Comparison of ENCODE assay signal across 18 mouse cellular contexts in the genomic region with DNA sequence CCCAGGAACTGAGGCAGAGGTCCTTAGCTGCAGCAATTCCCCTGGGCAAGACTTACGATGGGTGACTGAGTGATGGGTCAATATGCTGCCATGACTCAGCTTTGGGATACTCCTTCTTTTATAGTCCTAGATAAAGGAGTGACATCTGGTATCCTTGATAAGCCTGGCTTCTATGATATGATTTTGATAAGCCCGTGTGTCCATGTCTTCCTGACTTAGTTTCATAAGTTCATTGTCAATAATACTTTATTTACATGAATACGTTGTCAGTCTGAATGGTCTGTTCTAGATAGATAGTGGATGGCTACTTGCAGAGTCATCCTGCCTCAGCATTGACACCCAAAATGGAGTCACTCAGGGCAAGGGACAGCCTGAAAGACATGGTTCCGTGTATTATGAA. TPM values are rescaled to one million over a fixed set of nuclear protein-coding genes. Genes with fewer than 3 reads are reported as not detected.
DNase-seq lines count a peak whose midpoint lies in the region; ATAC-seq and TF ChIP-seq lines count a peak whose summit lies in the region.
"Had no signal": no experiment of that assay in that cellular context is flagged by ENCODE, and none has a peak within 500 bp of the region (broad histone marks: within the 10 kb centered on the region; RNA-seq: fewer than 3 reads in every experiment).

No protein-coding gene starts in this region.

- H3K4me3 ChIP-seq in forebrain, embryonic 10.5 days, result no peak overlapping the region
- no peak overlapping the region for H3K4me3 ChIP-seq in forebrain, embryonic 16.5 days (replicated peaks; ENCODE audit: low read length)
- H3K4me3 ChIP-seq in G1E (ENCODE audit: low read depth, low read length), result no peak overlapping the region
- H3K4me3 ChIP-seq in liver, embryonic 16.5 days (ENCODE audit: low read depth, low read length), result no peak overlapping the region
- H3K4me3 ChIP-seq in lung, postnatal 0 days (ENCODE audit: low read depth, low read length), result no peak overlapping the region
- H3K4me3 ChIP-seq: heart, embryonic 15.5 days had no signal

- DNase-seq in forebrain, embryonic 10.5 days (ENCODE audit: extremely low spot score, low spot score), result peak; percentile 6
- DNase-seq in G1E (ENCODE audit: low spot score), result no peak
- no peak for DNase-seq in embryo, embryonic 11 days
- DNase-seq in embryo, embryonic 10.5 days (ENCODE audit: low spot score), result no peak
- no peak for DNase-seq in lung, postnatal 0 days (ENCODE audit: low spot score)
- DNase-seq: adrenal gland, postnatal 14 days; cerebellum, adult 2 months; forebrain, postnatal 0 days; lung, postnatal 36 days; thymus, adult 18-20 months had no signal

- TF ChIP-seq CTCF in G1E (IDR thresholded peaks at IDR 0.05; ENCODE audit: low read depth, low read length), result no peak
- TF ChIP-seq CTCF in lung, postnatal 0 days (IDR thresholded peaks at IDR 0.05), result no peak

- H3K36me3 ChIP-seq in forebrain, embryonic 10.5 days (replicated peaks), result no peaks in the 10 kb centered on the region
- no peaks in the 10 kb centered on the region for H3K36me3 ChIP-seq in forebrain, embryonic 16.5 days (ENCODE audit: control insufficient read depth, insufficient read depth)
- H3K36me3 ChIP-seq in G1E (replicated peaks), result no peaks in the 10 kb centered on the region
- no peaks in the 10 kb centered on the region for H3K36me3 ChIP-seq in liver, embryonic 16.5 days (ENCODE audit: control insufficient read depth, insufficient read depth)
- H3K36me3 ChIP-seq in lung, postnatal 0 days (ENCODE audit: insufficient read depth, low read length), result no peaks in the 10 kb centered on the region
- H3K36me3 ChIP-seq: heart, embryonic 15.5 days had no signal

- no peaks in the 10 kb centered on the region for H3K9me3 ChIP-seq in forebrain, embryonic 10.5 days
- no peaks in the 10 kb centered on the region for H3K9me3 ChIP-seq in forebrain, embryonic 16.5 days (ENCODE audit: control insufficient read depth, low read length)
- no peaks in the 10 kb centered on the region for H3K9me3 ChIP-seq in G1E (replicated peaks)
- no peaks in the 10 kb centered on the region for H3K9me3 ChIP-seq in liver, embryonic 16.5 days (replicated peaks; ENCODE audit: control insufficient read depth, low read length)
- H3K9me3 ChIP-seq in lung, postnatal 0 days (ENCODE audit: low read length), result no peaks in the 10 kb centered on the region
- H3K9me3 ChIP-seq: heart, embryonic 15.5 days had no signal

- no peak for ATAC-seq in forebrain, embryonic 16.5 days
- peak; percentile 69 for ATAC-seq in G1E (ENCODE audit: extremely low read depth, insufficient number of reproducible peaks, low FRiP score, poor library complexity, severe bottlenecking)
- ATAC-seq in erythroid progenitor cell, adult 5-6 weeks (replicated peaks; ENCODE audit: low FRiP score, poor library complexity, severe bottlenecking), result peak; percentile 83
- peak; percentile 88 for ATAC-seq in liver, embryonic 16.5 days (ENCODE audit: low read depth)
- ATAC-seq in lung, postnatal 0 days, result no peak
- ATAC-seq: CD4-positive, CD25-positive, alpha-beta regulatory T cell, adult 4 months; forebrain, postnatal 0 days; hindbrain, embryonic 16.5 days; intestine, postnatal 0 days had no signal

- no peak for TF ChIP-seq EP300 in lung, postnatal 0 days (IDR thresholded peaks at IDR 0.05)

- WGBS in forebrain, embryonic 10.5 days, result 91% methylated on average over 4 of the region's 4 CpGs
- WGBS in forebrain, embryonic 16.5 days, result 96% methylated on average over 4 of the region's 4 CpGs
- 37% methylated on average over 4 of the region's 4 CpGs for WGBS in liver, embryonic 16.5 days (ENCODE audit: insufficient replicate concordance)
- 73% methylated on average over 4 of the region's 4 CpGs for WGBS in lung, postnatal 0 days

- no peak overlapping the region for H3K27ac ChIP-seq in forebrain, embryonic 10.5 days
- H3K27ac ChIP-seq in forebrain, embryonic 16.5 days (ENCODE audit: low read length), result no peak overlapping the region
- H3K27ac ChIP-seq in liver, embryonic 16.5 days (ENCODE audit: low read length), result peak overlapping the region; percentile 52
- no peak overlapping the region for H3K27ac ChIP-seq in lung, postnatal 0 days (ENCODE audit: low read length)
- H3K27ac ChIP-seq: heart, embryonic 15.5 days had no signal

- H3K9ac ChIP-seq in forebrain, embryonic 16.5 days (replicated peaks; ENCODE audit: low read depth, low read length), result no peak overlapping the region
- no peak overlapping the region for H3K9ac ChIP-seq in liver, embryonic 16.5 days (ENCODE audit: low read depth, low read length)
- H3K9ac ChIP-seq in lung, postnatal 0 days (replicated peaks; ENCODE audit: low read depth), result no peak overlapping the region
- H3K9ac ChIP-seq: forebrain, postnatal 0 days; heart, embryonic 15.5 days had no signal

- no peaks in the 10 kb centered on the region for H3K27me3 ChIP-seq in forebrain, embryonic 10.5 days (ENCODE audit: poor library complexity, severe bottlenecking)
- H3K27me3 ChIP-seq in forebrain, embryonic 16.5 days (replicated peaks; ENCODE audit: control insufficient read depth, insufficient read depth, low read length), result no peaks in the 10 kb centered on the region
- H3K27me3 ChIP-seq in G1E (ENCODE audit: insufficient read depth, low read length), result no peaks in the 10 kb centered on the region
- H3K27me3 ChIP-seq in liver, embryonic 16.5 days (ENCODE audit: control insufficient read depth, insufficient read depth, low read depth, low read length), result no peaks in the 10 kb centered on the region
- no peaks in the 10 kb centered on the region for H3K27me3 ChIP-seq in lung, postnatal 0 days (replicated peaks; ENCODE audit: insufficient read depth, low read length)
- H3K27me3 ChIP-seq: heart, embryonic 15.5 days had no signal

- no peaks in the 10 kb centered on the region for H3K4me1 ChIP-seq in forebrain, embryonic 10.5 days
- no peaks in the 10 kb centered on the region for H3K4me1 ChIP-seq in forebrain, embryonic 16.5 days (replicated peaks; ENCODE audit: control insufficient read depth, insufficient read depth, low read length)
- H3K4me1 ChIP-seq in G1E (ENCODE audit: insufficient read depth, low read depth, low read length), result peaks cover 45% of the 10 kb centered on the region
- peaks cover 27% of the 10 kb centered on the region for H3K4me1 ChIP-seq in liver, embryonic 16.5 days (ENCODE audit: control insufficient read depth, low read depth, low read length)
- peaks cover 5% of the 10 kb centered on the region; the same call in 1 of the 2 replicates for H3K4me1 ChIP-seq in lung, postnatal 0 days (ENCODE audit: insufficient read depth, low read depth, low read length)

- no peak overlapping the region for H3K4me2 ChIP-seq in forebrain, embryonic 16.5 days (ENCODE audit: low read length)
- peak overlapping the region; percentile 19; the same call in 1 of the 2 replicates for H3K4me2 ChIP-seq in liver, embryonic 16.5 days (ENCODE audit: low read depth, low read length)
- no peak overlapping the region for H3K4me2 ChIP-seq in lung, postnatal 0 days (replicated peaks; ENCODE audit: low read depth, low read length)
- H3K4me2 ChIP-seq: heart, embryonic 15.5 days; midbrain, embryonic 11.5 days had no signal

RNA-seq across cellular contexts. Expression of gene Lpin2, which starts 11.2 kb away (rescaled TPM):
- 47.6 and 48.0 TPM in 2 replicates for polyA plus RNA-seq in forebrain, embryonic 10.5 days (2016; fragmentation: Nextera tagmentation; extraction: Ambion mirVana)
- 35.6 and 40.1 TPM in 2 replicates for polyA plus RNA-seq in forebrain, embryonic 16.5 days (2015; fragmentation: Nextera tagmentation; extraction: Ambion mirVana)
- total RNA-seq in G1E (2014; fragmentation: Nextera tagmentation), result 112 and 169 TPM in 2 replicates
- 147 and 155 TPM in 2 replicates for total RNA-seq in G1E (2017)
- 37.3 and 44.3 TPM in 2 replicates for polyA plus RNA-seq in G1E (2012)
- 68.8 and 90.1 TPM in 2 replicates for total RNA-seq in erythroid progenitor cell, adult 5-6 weeks (2015; ENCODE audit: low replicate concordance)
- total RNA-seq in erythroid progenitor cell, adult 5-6 weeks (2017; ENCODE audit: low replicate concordance), result 101 and 122 TPM in 2 replicates
- 46.8 and 51.5 TPM in 2 replicates for polyA plus RNA-seq in liver, embryonic 16.5 days (2015; fragmentation: Nextera tagmentation; extraction: Ambion mirVana)
- polyA plus RNA-seq in lung, postnatal 0 days (2015; fragmentation: Nextera tagmentation; extraction: Ambion mirVana), result 54.1 and 65.8 TPM in 2 replicates

Comparison
In these comparisons a context has a peak if more than half of its experiments do, and no peak if none do; other contexts are left out.
1. ATAC-seq: peak in G1E (single experiment), erythroid progenitor cell, adult 5-6 weeks (single experiment) and liver, embryonic 16.5 days (single experiment); none in forebrain, embryonic 16.5 days (single experiment) and lung, postnatal 0 days (single experiment).